Comparison of ENCODE assay signal across 8 mouse cellular contexts in genomic region chr9:108104766-108105548, GRCm38 (mm10). TPM values are rescaled to one million over a fixed set of nuclear protein-coding genes. Genes with fewer than 3 reads are reported as not detected.
DNase-seq lines count a peak whose midpoint lies in the region; ATAC-seq and TF ChIP-seq lines count a peak whose summit lies in the region.

No protein-coding gene starts in this region.

- H3K27ac ChIP-seq in kidney, postnatal 0 days: no peak overlapping the region
- 0 out of 2 replicates have a peak overlapping the region, but pooled peaks have one; percentile 31 for H3K27ac ChIP-seq in forebrain, embryonic 12.5 days
- peak overlapping the region; percentile 23 for H3K27ac ChIP-seq in liver, embryonic 16.5 days (ENCODE audit: low read length)

- H3K4me3 ChIP-seq in kidney, postnatal 0 days (replicated peaks; ENCODE audit: low read depth, low read length): no peak overlapping the region
- no peak overlapping the region; the same call in 1 of the 2 replicates for H3K4me3 ChIP-seq in forebrain, embryonic 12.5 days (replicated peaks)
- H3K4me3 ChIP-seq in liver, embryonic 16.5 days (ENCODE audit: low read depth, low read length): peak overlapping the region; percentile 28

- no peak for DNase-seq in kidney, postnatal 0 days (ENCODE audit: low spot score)
- no peak for DNase-seq in kidney, adult 8-10 months
- peak; percentile 71 for DNase-seq in MEL-GATA-1-ER (ENCODE audit: extremely low read depth, low read depth)
- peak; percentile 55 for DNase-seq in thymus, postnatal 4 days
- DNase-seq in adrenal gland, adult 2 months: no peak
- DNase-seq in ovary, postnatal 36 days (ENCODE audit: low spot score): no peak

- 43% methylated on average over 31 of the region's 31 CpGs for WGBS in kidney, postnatal 0 days
- WGBS in forebrain, embryonic 12.5 days: 34% methylated on average over 31 of the region's 31 CpGs
- 36% methylated on average over 31 of the region's 31 CpGs for WGBS in liver, embryonic 16.5 days (ENCODE audit: insufficient replicate concordance)

- no peaks in the 10 kb centered on the region for H3K9me3 ChIP-seq in kidney, postnatal 0 days (replicated peaks; ENCODE audit: low read length)
- no peaks in the 10 kb centered on the region for H3K9me3 ChIP-seq in forebrain, embryonic 12.5 days
- no peaks in the 10 kb centered on the region for H3K9me3 ChIP-seq in liver, embryonic 16.5 days (replicated peaks; ENCODE audit: control insufficient read depth, low read length)

- peaks cover 6% of the 10 kb centered on the region for H3K4me1 ChIP-seq in kidney, postnatal 0 days (replicated peaks; ENCODE audit: insufficient read depth, low read length)
- H3K4me1 ChIP-seq in forebrain, embryonic 12.5 days: peaks cover 13% of the 10 kb centered on the region
- peaks cover 22% of the 10 kb centered on the region for H3K4me1 ChIP-seq in liver, embryonic 16.5 days (ENCODE audit: control insufficient read depth, low read depth, low read length)

- 0 out of 2 replicates have a peak overlapping the region, but pooled peaks have one; percentile 10 for H3K4me2 ChIP-seq in kidney, postnatal 0 days (ENCODE audit: low read length)
- no peak overlapping the region for H3K4me2 ChIP-seq in forebrain, embryonic 12.5 days
- peak overlapping the region; percentile 63 for H3K4me2 ChIP-seq in liver, embryonic 16.5 days (ENCODE audit: low read depth, low read length)

- no peaks in the 10 kb centered on the region for H3K36me3 ChIP-seq in kidney, postnatal 0 days (ENCODE audit: insufficient read depth, low read length)
- peaks cover 29% of the 10 kb centered on the region; the same call in 1 of the 2 replicates for H3K36me3 ChIP-seq in forebrain, embryonic 12.5 days (replicated peaks)
- H3K36me3 ChIP-seq in liver, embryonic 16.5 days (ENCODE audit: control insufficient read depth, insufficient read depth): no peaks in the 10 kb centered on the region

- H3K27me3 ChIP-seq in kidney, postnatal 0 days (ENCODE audit: insufficient read depth, low read length): no peaks in the 10 kb centered on the region
- peaks cover 4% of the 10 kb centered on the region; the same call in 1 of the 2 replicates for H3K27me3 ChIP-seq in forebrain, embryonic 12.5 days
- peaks cover 5% of the 10 kb centered on the region; the same call in 1 of the 2 replicates for H3K27me3 ChIP-seq in liver, embryonic 16.5 days (ENCODE audit: control insufficient read depth, insufficient read depth, low read depth, low read length)

- peak; percentile 50; the same call in 1 of the 2 replicates for ATAC-seq in kidney, postnatal 0 days (replicated peaks; ENCODE audit: low FRiP score, low read depth)
- 0 out of 2 replicates have a peak, but pooled peaks have one; percentile 27 for ATAC-seq in forebrain, embryonic 12.5 days (ENCODE audit: low FRiP score)
- peak; percentile 65 for ATAC-seq in liver, embryonic 16.5 days (ENCODE audit: low read depth)

- 0 out of 2 replicates have a peak overlapping the region, but pooled peaks have one; percentile 23 for H3K9ac ChIP-seq in kidney, postnatal 0 days (ENCODE audit: low read depth, low read length)
- H3K9ac ChIP-seq in forebrain, embryonic 12.5 days: peak overlapping the region; percentile 26; the same call in 1 of the 2 replicates
- H3K9ac ChIP-seq in liver, embryonic 16.5 days (ENCODE audit: low read depth, low read length): peak overlapping the region; percentile 32

- no peak for TF ChIP-seq CTCF in kidney, postnatal 0 days (IDR thresholded peaks at IDR 0.05; ENCODE audit: low read depth)

RNA-seq across cellular contexts. Expression of gene Apeh, which starts 10.6 kb away (rescaled TPM):
- polyA plus RNA-seq in kidney, postnatal 0 days (2015; fragmentation: Nextera tagmentation; extraction: Ambion mirVana): 62.6 and 69.3 TPM in 2 replicates
- 51.1 and 56.0 TPM in 2 replicates for polyA plus RNA-seq in forebrain, embryonic 12.5 days (2016; fragmentation: Nextera tagmentation; extraction: Ambion mirVana)
- 167 and 172 TPM in 2 replicates for polyA plus RNA-seq in liver, embryonic 16.5 days (2015; fragmentation: Nextera tagmentation; extraction: Ambion mirVana)
- total RNA-seq in adrenal gland, adult 2 months (2021): 10 to 100 TPM; 90.2 to 91.6 TPM
- polyA plus RNA-seq in adrenal gland, adult 2 months (2012; rRNA removed): 96.2 and 121 TPM in 2 replicates

RNA-seq across cellular contexts. Expression of gene Rnf123, which starts 21.8 kb away (rescaled TPM):
- 23.7 and 24.6 TPM in 2 replicates for polyA plus RNA-seq in kidney, postnatal 0 days (2015; fragmentation: Nextera tagmentation; extraction: Ambion mirVana)
- 36.9 and 41.2 TPM in 2 replicates for polyA plus RNA-seq in forebrain, embryonic 12.5 days (2016; fragmentation: Nextera tagmentation; extraction: Ambion mirVana)
- 92.7 and 106 TPM in 2 replicates for polyA plus RNA-seq in liver, embryonic 16.5 days (2015; fragmentation: Nextera tagmentation; extraction: Ambion mirVana)
- 10 to 100 TPM; 65.5 to 66.0 TPM for total RNA-seq in adrenal gland, adult 2 months (2021)
- polyA plus RNA-seq in adrenal gland, adult 2 months (2012; rRNA removed): 88.9 and 93.6 TPM in 2 replicates

RNA-seq across cellular contexts. Expression of gene Mst1, which starts 24.7 kb away (rescaled TPM):
- 0.09 and 0.39 TPM in 2 replicates for polyA plus RNA-seq in kidney, postnatal 0 days (2015; fragmentation: Nextera tagmentation; extraction: Ambion mirVana)
- polyA plus RNA-seq in forebrain, embryonic 12.5 days (2016; fragmentation: Nextera tagmentation; extraction: Ambion mirVana): 0.27 and 0.41 TPM in 2 replicates
- 52.5 and 62.0 TPM in 2 replicates for polyA plus RNA-seq in liver, embryonic 16.5 days (2015; fragmentation: Nextera tagmentation; extraction: Ambion mirVana)
- under 1 TPM; 0.17 to 0.86 TPM for total RNA-seq in adrenal gland, adult 2 months (2021)
- 0.23 and 0.44 TPM in 2 replicates for polyA plus RNA-seq in adrenal gland, adult 2 months (2012; rRNA removed)

RNA-seq across cellular contexts. Expression of gene Amigo3, which starts 52.0 kb away (rescaled TPM):
- polyA plus RNA-seq in kidney, postnatal 0 days (2015; fragmentation: Nextera tagmentation; extraction: Ambion mirVana): 1.4 and 1.6 TPM in 2 replicates
- polyA plus RNA-seq in forebrain, embryonic 12.5 days (2016; fragmentation: Nextera tagmentation; extraction: Ambion mirVana): 3.6 and 3.8 TPM in 2 replicates
- 1.6 and 2.1 TPM in 2 replicates for polyA plus RNA-seq in liver, embryonic 16.5 days (2015; fragmentation: Nextera tagmentation; extraction: Ambion mirVana)
- total RNA-seq in adrenal gland, adult 2 months (2021): 1 to 10 TPM; 4.4 to 4.5 TPM
- polyA plus RNA-seq in adrenal gland, adult 2 months (2012; rRNA removed): 6.6 and 9.4 TPM in 2 replicates

RNA-seq across cellular contexts. Expression of gene Gmppb, which starts 55.9 kb away (rescaled TPM):
- 23.2 and 27.2 TPM in 2 replicates for polyA plus RNA-seq in kidney, postnatal 0 days (2015; fragmentation: Nextera tagmentation; extraction: Ambion mirVana)
- polyA plus RNA-seq in forebrain, embryonic 12.5 days (2016; fragmentation: Nextera tagmentation; extraction: Ambion mirVana): 18.2 and 19.3 TPM in 2 replicates
- 12.9 and 13.8 TPM in 2 replicates for polyA plus RNA-seq in liver, embryonic 16.5 days (2015; fragmentation: Nextera tagmentation; extraction: Ambion mirVana)
- 10 to 100 TPM; 17.8 to 32.4 TPM for total RNA-seq in adrenal gland, adult 2 months (2021)
- polyA plus RNA-seq in adrenal gland, adult 2 months (2012; rRNA removed): 8.6 and 10.7 TPM in 2 replicates

Comparison
In these comparisons a context has a peak if more than half of its experiments do, and no peak if none do; other contexts are left out.
1. DNase-seq: peak in MEL-GATA-1-ER (single experiment) and thymus, postnatal 4 days (single experiment); none in kidney, postnatal 0 days (single experiment), kidney, adult 8-10 months (0 of 2), adrenal gland, adult 2 months (single experiment) and ovary, postnatal 36 days (single experiment).
2. RNA of gene Mst1, which starts 24.7 kb away (polyA plus RNA-seq): 52.5 to 62.0 TPM in liver, embryonic 16.5 days; 0.23 to 0.44 TPM in adrenal gland, adult 2 months, 0.09 to 0.39 TPM in kidney, postnatal 0 days and 0.27 to 0.41 TPM in forebrain, embryonic 12.5 days; every median in the first group is over 10 times any median in the second.
3. Peak in every context shown above with its lines, with median percentiles within 50 percentile points of each other: ATAC-seq and H3K9ac ChIP-seq.